Mouse (Mus musculus) forebrain, embryonic 11.5 days (tissue): Measurements from ENCODE around the gene Nop53. TPM values are rescaled to one million over a fixed set of nuclear protein-coding genes. Genes with fewer than 3 reads are reported as not detected.

Source experiments
- ATAC-seq: fragments of 200-750 bp; cut with Nextera tagmentation; replicated peaks from 2 replicates; pipeline ENCODE4 v1.8.0; 2017; ENCODE audit warnings: moderate TSS enrichment; ENCODE audit not compliant: low FRiP score
- DNase-seq: peaks from one replicate; pipeline ENCODE4 v3.0.0-alpha.2; 2017; ENCODE audit warnings: low spot score
- H3K27ac ChIP-seq: fragments of 300-500 bp; sonication (generic); 2 replicates; pipeline ENCODE4 v1.5.1; 2014; ENCODE audit warnings: low read depth, low read length
- H3K27me3 ChIP-seq: fragments of 300-500 bp; sonication (generic); 2 replicates; pipeline ENCODE4 v1.6.1; 2014; ENCODE audit warnings: mild to moderate bottlenecking, low read length, mixed read lengths; ENCODE audit not compliant: control insufficient read depth, insufficient read depth
- H3K36me3 ChIP-seq: fragments of 300-500 bp; sonication (generic); 2 replicates; pipeline ENCODE4 v1.6.1; 2014; ENCODE audit warnings: mild to moderate bottlenecking, low read length, moderate library complexity, mixed read lengths; ENCODE audit not compliant: control insufficient read depth, insufficient read depth
- H3K4me1 ChIP-seq: fragments of 300-500 bp; sonication (generic); replicated peaks from 2 replicates; pipeline ENCODE4 v1.6.1; 2014; ENCODE audit warnings: low read length, mixed read lengths; ENCODE audit not compliant: control insufficient read depth, insufficient read depth
- H3K4me2 ChIP-seq: fragments of 300-500 bp; sonication (generic); 2 replicates; pipeline ENCODE4 v1.6.1; 2014; ENCODE audit warnings: low read depth, mild to moderate bottlenecking, low read length, moderate library complexity, mixed read lengths; ENCODE audit not compliant: severe bottlenecking
- H3K4me3 ChIP-seq: fragments of 300-500 bp; sonication (generic); 2 replicates; pipeline ENCODE4 v1.5.1; 2014; ENCODE audit warnings: low read depth, low read length
- H3K9ac ChIP-seq: fragments of 300-500 bp; sonication (generic); 2 replicates; pipeline ENCODE4 v1.6.1; 2014; ENCODE audit warnings: low read length
- H3K9me3 ChIP-seq: fragments of 300-500 bp; sonication (generic); 2 replicates; pipeline ENCODE4 v1.6.1; 2016; ENCODE audit warnings: low read length, mixed read lengths; ENCODE audit not compliant: control insufficient read depth
- WGBS: fragments of 180-500 bp; shearing (Covaris S2); extraction: QIAGEN DNeasy Blood & Tissue Kit; methylation state at CpG from one replicate; pipeline ENCODE4 v1.1.7; 2014; 5-methylcytosine and 5-hydroxymethylcytosine counted together
- polyA plus RNA-seq: library from polyadenylated mRNA; unstranded; fragments of >200 nt; fragmentation: Nextera tagmentation; extraction: Ambion mirVana; gene quantifications from 2 replicates; pipeline ENCODE4 v1.2.1, GENCODE M21; 2014

Gene Nop53
- polyA plus RNA-seq, 1 experiment from 2014 or later, result 174 TPM

DNA sequence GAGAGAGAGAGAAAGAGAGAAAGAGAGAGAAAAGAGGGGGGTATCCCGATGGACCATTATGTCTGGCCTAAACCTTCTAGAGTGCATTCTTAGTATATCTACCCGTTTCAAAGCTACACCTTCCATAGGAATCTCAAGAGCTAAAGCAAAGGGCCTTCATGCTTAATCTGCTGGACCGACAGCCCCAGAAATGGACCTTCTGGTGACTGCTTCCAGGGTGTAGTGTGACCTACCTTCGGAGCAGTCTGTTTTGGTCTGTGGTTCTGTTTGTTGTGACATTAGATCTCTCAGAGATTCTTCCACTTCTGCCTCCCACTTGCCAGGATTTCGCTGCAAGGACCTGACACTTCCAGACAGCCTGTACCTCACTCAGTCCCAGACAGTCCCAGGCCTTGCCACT, 35.4 kb downstream of the Nop53 start:
- H3K4me2 ChIP-seq, result no peak overlapping the region
- no peak for ATAC-seq
- H3K36me3 ChIP-seq, result no peaks in the 10 kb centered on the region
- no peaks in the 10 kb centered on the region for H3K9me3 ChIP-seq
- H3K27ac ChIP-seq, result no peak overlapping the region
- no peak for DNase-seq
- no peak overlapping the region for H3K9ac ChIP-seq
- H3K4me1 ChIP-seq, result no peaks in the 10 kb centered on the region
- no peak overlapping the region for H3K4me3 ChIP-seq
- no peaks in the 10 kb centered on the region for H3K27me3 ChIP-seq
- WGBS, result 79% methylated on average over 5 of the region's 5 CpGs

DNA sequence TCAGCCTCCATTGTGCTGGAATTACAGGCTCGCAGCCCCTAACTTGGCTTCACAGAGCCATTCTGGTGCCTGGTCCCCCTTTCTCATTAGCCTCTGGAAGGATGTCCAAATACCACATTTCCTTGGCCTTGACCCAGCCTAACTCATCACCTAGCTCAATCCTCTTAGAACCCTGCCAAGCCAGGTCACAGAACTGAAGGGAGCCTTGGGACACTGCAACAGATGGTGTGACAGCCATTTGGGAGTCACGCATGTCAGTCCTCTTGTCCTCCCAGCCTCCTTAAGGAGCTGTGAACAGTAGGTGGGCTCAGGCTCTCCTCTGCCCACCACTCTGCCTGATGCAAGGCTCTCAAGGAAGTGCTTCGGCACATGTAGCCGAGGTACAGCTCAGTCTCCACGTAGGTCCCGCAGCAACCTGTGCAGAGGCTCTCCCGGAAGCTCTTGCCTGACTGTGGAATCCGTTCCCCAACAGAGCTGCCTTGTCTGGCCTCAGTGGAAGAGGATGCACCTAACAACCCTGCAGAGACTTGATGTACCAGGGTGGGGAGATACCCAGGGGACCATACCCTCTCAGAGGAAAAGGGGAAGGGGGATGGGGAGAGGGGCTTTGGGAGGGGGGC, 37.8 kb downstream of the Nop53 start:
- Histone ChIP-seq H3K27ac (no peak overlapping the region), H3K4me2 (no peak overlapping the region), H3K4me1 (no peaks in the 10 kb centered on the region), H3K36me3 (no peaks in the 10 kb centered on the region), H3K27me3 (no peaks in the 10 kb centered on the region), H3K9me3 (no peaks in the 10 kb centered on the region), H3K9ac (no peak overlapping the region), H3K4me3 (no peak overlapping the region)
- DNase-seq (no peak), ATAC-seq (no peak)
- 81% methylated on average over 8 of the region's 8 CpGs for WGBS

DNA sequence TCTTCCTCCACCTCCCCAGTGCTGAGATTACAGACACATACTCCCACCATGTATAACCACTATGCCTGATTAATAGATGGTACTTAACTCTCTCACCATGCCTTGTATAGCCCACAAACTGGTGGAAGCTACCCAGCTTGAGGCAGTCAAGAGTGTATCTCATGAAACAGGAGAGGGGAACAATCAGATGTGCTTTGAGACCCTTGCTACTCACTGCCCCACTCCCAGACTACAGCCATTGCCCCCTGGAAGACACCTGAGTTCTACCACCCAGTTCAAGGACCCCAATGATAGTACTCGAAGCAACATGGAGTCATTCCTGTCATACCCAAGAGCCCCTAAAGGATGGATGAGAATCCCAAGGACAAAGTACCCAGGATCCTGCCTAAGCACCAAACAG, 39.3 kb downstream of the Nop53 start:
- Histone ChIP-seq H3K9ac (no peak overlapping the region), H3K27ac (no peak overlapping the region), H3K4me1 (no peaks in the 10 kb centered on the region), H3K9me3 (no peaks in the 10 kb centered on the region), H3K27me3 (no peaks in the 10 kb centered on the region), H3K4me2 (no peak overlapping the region), H3K4me3 (no peak overlapping the region), H3K36me3 (no peaks in the 10 kb centered on the region)
- 88% methylated on average over 1 of the region's 1 CpGs for WGBS
- ATAC-seq (no peak), DNase-seq (no peak)

GRCm38 (mm10) chr7:15905861-15906260, 40.0 kb downstream of the Nop53 start:
- H3K9me3 ChIP-seq, result no peaks in the 10 kb centered on the region
- H3K4me1 ChIP-seq, result no peaks in the 10 kb centered on the region
- H3K27me3 ChIP-seq, result no peaks in the 10 kb centered on the region
- no peak overlapping the region for H3K4me3 ChIP-seq
- H3K27ac ChIP-seq, result no peak overlapping the region
- no peak for ATAC-seq
- DNase-seq, result no peak
- H3K9ac ChIP-seq, result no peak overlapping the region
- WGBS, result 48% methylated on average over 7 of the region's 7 CpGs
- no peaks in the 10 kb centered on the region for H3K36me3 ChIP-seq
- H3K4me2 ChIP-seq, result no peak overlapping the region

- ATAC-seq, result no peak
- no peak overlapping the region for H3K9ac ChIP-seq
- no peaks in the 10 kb centered on the region for H3K9me3 ChIP-seq
- no peak overlapping the region for H3K4me2 ChIP-seq
- H3K4me1 ChIP-seq, result no peaks in the 10 kb centered on the region
- no peak overlapping the region for H3K4me3 ChIP-seq
- no peak overlapping the region for H3K27ac ChIP-seq
- no peaks in the 10 kb centered on the region for H3K36me3 ChIP-seq
- no peaks in the 10 kb centered on the region for H3K27me3 ChIP-seq
- 84% methylated on average over 9 of the region's 9 CpGs for WGBS
- DNase-seq, result no peak
Measured at GRCm38 (mm10) chr7:15901366-15902048, 44.4 kb downstream of the Nop53 start.

- no peak overlapping the region for H3K27ac ChIP-seq
- H3K27me3 ChIP-seq, result no peaks in the 10 kb centered on the region
- H3K9ac ChIP-seq, result no peak overlapping the region
- DNase-seq (no peak), ATAC-seq (no peak)
- no peak overlapping the region for H3K4me2 ChIP-seq
- no peaks in the 10 kb centered on the region for H3K9me3 ChIP-seq
- no peaks in the 10 kb centered on the region for H3K4me1 ChIP-seq
- no peaks in the 10 kb centered on the region for H3K36me3 ChIP-seq
- WGBS, result 87% methylated on average over 1 of the region's 1 CpGs
- H3K4me3 ChIP-seq, result no peak overlapping the region
Measured at GRCm38 (mm10) chr7:15894251-15894650, 51.6 kb downstream of the Nop53 start.

Other genes with a start within 250 kb of the Nop53 start
- gene Obox5, start 195.9 kb downstream of the Nop53 start, polyA plus RNA-seq, result not detected in 2 replicates
- gene Obox6, start 106.4 kb downstream of the Nop53 start, polyA plus RNA-seq, result not detected in 2 replicates
- gene Crx, start 66.1 kb downstream of the Nop53 start, polyA plus RNA-seq, result not detected in 2 replicates
- gene Crxos, start 63.5 kb downstream of the Nop53 start, polyA plus RNA-seq, result not detected in 2 replicates
- 944 and 965 TPM in 2 replicates for gene Selenow, start 23.7 kb downstream of the Nop53 start, polyA plus RNA-seq
- gene Ehd2, start 21.5 kb upstream of the Nop53 start, polyA plus RNA-seq, result 10.4 and 11.3 TPM in 2 replicates
- gene Bicra, start 101.8 kb upstream of the Nop53 start, polyA plus RNA-seq, result 10.9 and 11.6 TPM in 2 replicates
- gene Zfp541, start 115.7 kb upstream of the Nop53 start, polyA plus RNA-seq, result not detected in 2 replicates
- 156 and 167 TPM in 2 replicates for gene Napa, start 152.4 kb upstream of the Nop53 start, polyA plus RNA-seq
- gene Kptn, start 173.8 kb upstream of the Nop53 start, polyA plus RNA-seq, result 19.7 and 22.5 TPM in 2 replicates
- 0.36 and 0.88 TPM in 2 replicates for gene Slc8a2, start 183.8 kb upstream of the Nop53 start, polyA plus RNA-seq
- gene Meis3, start 229.0 kb upstream of the Nop53 start, polyA plus RNA-seq, result 77.8 and 79.7 TPM in 2 replicates